Mouse (Mus musculus) intestine, embryonic 16.5 days (tissue): ENCODE measurements around the gene Upk1b. TPM values are rescaled to one million over a fixed set of nuclear protein-coding genes. Genes with fewer than 3 reads are reported as not detected.

ENCODE experiments used
- ATAC-seq: fragments of 200-750 bp; cut with Nextera tagmentation; 2 replicates; pipeline ENCODE4 v1.8.0; 2017; ENCODE audit warnings: moderate TSS enrichment, moderate library complexity
- H3K27ac ChIP-seq: fragments of 300-500 bp; sonication (generic); 2 replicates; pipeline ENCODE4 v1.5.1; 2014; ENCODE audit warnings: mild to moderate bottlenecking, low read length
- H3K27me3 ChIP-seq: fragments of 300-500 bp; sonication (generic); replicated peaks from 2 replicates; pipeline ENCODE4 v1.6.1; 2014; ENCODE audit warnings: low read length, control low read depth, mixed read lengths; ENCODE audit not compliant: control insufficient read depth, insufficient read depth
- H3K36me3 ChIP-seq: fragments of 300-500 bp; sonication (generic); 2 replicates; pipeline ENCODE4 v1.6.1; 2014; ENCODE audit warnings: low read length, control low read depth; ENCODE audit not compliant: control insufficient read depth, insufficient read depth
- H3K4me1 ChIP-seq: fragments of 300-500 bp; sonication (generic); 2 replicates; pipeline ENCODE4 v1.6.1; 2014; ENCODE audit warnings: low read length, control low read depth, mixed read lengths; ENCODE audit not compliant: control insufficient read depth, insufficient read depth
- H3K4me2 ChIP-seq: fragments of 300-500 bp; sonication (generic); 2 replicates; pipeline ENCODE4 v1.6.1; 2014; ENCODE audit warnings: low read depth, low read length, control low read depth
- H3K4me3 ChIP-seq: fragments of 300-500 bp; sonication (generic); 2 replicates; pipeline ENCODE4 v1.5.1; 2014; ENCODE audit warnings: mild to moderate bottlenecking, low read length
- H3K9ac ChIP-seq: fragments of 300-500 bp; sonication (generic); 2 replicates; pipeline ENCODE4 v1.6.1; 2014; ENCODE audit warnings: low read depth, low read length
- H3K9me3 ChIP-seq: fragments of 300-500 bp; sonication (generic); 2 replicates; pipeline ENCODE4 v1.6.1; 2016; ENCODE audit warnings: low read length, control low read depth; ENCODE audit not compliant: control insufficient read depth
- WGBS: fragments of 180-500 bp; shearing (Covaris S2); extraction: QIAGEN DNeasy Blood & Tissue Kit; methylation state at CpG from one replicate; pipeline ENCODE4 v1.1.7; 2014; 5-methylcytosine and 5-hydroxymethylcytosine counted together
- polyA plus RNA-seq: library from polyadenylated mRNA; unstranded; fragments of >200 nt; fragmentation: Nextera tagmentation; extraction: Ambion mirVana; gene quantifications from 2 replicates; pipeline ENCODE4 v1.2.1, GENCODE M21; 2015

Gene Upk1b
- polyA plus RNA-seq, 1 experiment from 2014 or later, result 13.6 TPM

GRCm38 (mm10) chr16:38782524-38783067 is 17.5 kb downstream of the Upk1b start:
- Histone ChIP-seq H3K9me3 (no peaks in the 10 kb centered on the region), H3K9ac (no peak overlapping the region), H3K4me1 (peaks cover 6% of the 10 kb centered on the region; the same call in 1 of the 2 replicates), H3K27ac (no peak overlapping the region), H3K27me3 (no peaks in the 10 kb centered on the region), H3K4me2 (no peak overlapping the region), H3K4me3 (no peak overlapping the region), H3K36me3 (no peaks in the 10 kb centered on the region)
- 45% methylated on average over 2 of the region's 2 CpGs for WGBS
- ATAC-seq, result peak; percentile 31

- no peaks in the 10 kb centered on the region for H3K36me3 ChIP-seq
- no peak for ATAC-seq
- WGBS, result 72% methylated on average over 2 of the region's 2 CpGs
These were observed 18.2 kb downstream of the Upk1b start for GRCm38 (mm10) chr16:38781946-38782345.

DNA sequence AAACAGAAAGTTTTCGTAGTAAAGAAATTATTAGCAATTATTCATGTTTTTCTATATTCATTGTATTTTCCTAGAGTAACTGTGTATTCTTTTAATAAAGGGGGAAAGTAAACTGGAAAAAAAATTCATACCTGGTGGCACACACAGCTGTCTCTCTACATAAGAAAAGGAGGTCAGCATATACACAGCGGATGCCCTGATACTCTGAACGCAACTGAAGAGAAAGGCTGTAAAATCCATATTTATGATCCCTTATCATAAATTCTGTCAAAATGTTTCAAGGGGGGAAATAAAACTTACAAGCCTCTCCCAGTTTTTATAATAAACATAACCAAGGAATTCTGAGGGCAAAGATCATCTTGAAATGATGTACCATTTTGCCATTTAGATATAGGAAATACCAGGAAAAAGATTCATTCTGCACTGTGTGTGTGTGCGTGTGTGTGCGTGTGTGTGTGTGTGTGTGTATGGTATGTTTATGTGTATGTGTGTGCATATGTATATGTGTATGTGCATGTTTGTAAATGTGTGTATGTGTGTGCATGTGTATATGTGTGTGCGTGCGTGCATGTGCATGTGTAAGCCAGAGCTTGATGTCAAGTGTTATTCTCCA is 19.1 kb downstream of the Upk1b start:
- no peak overlapping the region for H3K9ac ChIP-seq
- no peak overlapping the region for H3K27ac ChIP-seq
- 82% methylated on average over 7 of the region's 7 CpGs for WGBS
- H3K27me3 ChIP-seq, result no peaks in the 10 kb centered on the region
- H3K36me3 ChIP-seq, result no peaks in the 10 kb centered on the region
- H3K4me2 ChIP-seq, result no peak overlapping the region
- peak; percentile 77 for ATAC-seq
- no peaks in the 10 kb centered on the region for H3K9me3 ChIP-seq
- peaks cover 6% of the 10 kb centered on the region; the same call in 1 of the 2 replicates for H3K4me1 ChIP-seq
- H3K4me3 ChIP-seq, result no peak overlapping the region

More at GRCm38 (mm10) chr16:38781946-38782345, 18.2 kb downstream of the Upk1b start:
- H3K27ac ChIP-seq, result no peak overlapping the region
- no peak overlapping the region for H3K4me2 ChIP-seq
- H3K9ac ChIP-seq, result no peak overlapping the region
- peaks cover 6% of the 10 kb centered on the region; the same call in 1 of the 2 replicates for H3K4me1 ChIP-seq
- H3K27me3 ChIP-seq, result no peaks in the 10 kb centered on the region
- no peak overlapping the region for H3K4me3 ChIP-seq
- no peaks in the 10 kb centered on the region for H3K9me3 ChIP-seq

- no peak overlapping the region for H3K9ac ChIP-seq
- no peak for ATAC-seq
- no peak overlapping the region for H3K4me3 ChIP-seq
- WGBS, result 52% methylated on average over 6 of the region's 6 CpGs
- peaks cover 18% of the 10 kb centered on the region for H3K4me1 ChIP-seq
- H3K4me2 ChIP-seq, result no peak overlapping the region
- H3K9me3 ChIP-seq, result no peaks in the 10 kb centered on the region
- no peaks in the 10 kb centered on the region for H3K27me3 ChIP-seq
- H3K36me3 ChIP-seq, result no peaks in the 10 kb centered on the region
- H3K27ac ChIP-seq, result no peak overlapping the region
These were observed 23.8 kb downstream of the Upk1b start for GRCm38 (mm10) chr16:38776342-38776741.

GRCm38 (mm10) chr16:38774964-38775746 is 25.0 kb downstream of the Upk1b start:
- WGBS, result 48% methylated on average over 7 of the region's 7 CpGs
- Histone ChIP-seq H3K4me1 (peaks cover 18% of the 10 kb centered on the region), H3K9ac (no peak overlapping the region), H3K4me2 (no peak overlapping the region), H3K36me3 (no peaks in the 10 kb centered on the region), H3K27ac (peak overlapping the region; percentile 47), H3K4me3 (no peak overlapping the region), H3K27me3 (no peaks in the 10 kb centered on the region), H3K9me3 (no peaks in the 10 kb centered on the region)
- peak; percentile 88 for ATAC-seq

- 0 out of 2 replicates have a peak, but pooled peaks cover 4% of the 10 kb centered on the region for H3K36me3 ChIP-seq
- H3K9ac ChIP-seq, result no peak overlapping the region
- peak; percentile 16; the same call in 1 of the 2 replicates for ATAC-seq
- H3K27me3 ChIP-seq, result no peaks in the 10 kb centered on the region
- H3K4me2 ChIP-seq, result peak overlapping the region; percentile 3; the same call in 1 of the 2 replicates
- WGBS, result 27% methylated on average over 12 of the region's 12 CpGs
- H3K4me3 ChIP-seq, result no peak overlapping the region
- H3K4me1 ChIP-seq, result peaks cover 15% of the 10 kb centered on the region
- no peaks in the 10 kb centered on the region for H3K9me3 ChIP-seq
- H3K27ac ChIP-seq, result peak overlapping the region; percentile 15
These were observed 27.1 kb downstream of the Upk1b start for GRCm38 (mm10) chr16:38772906-38773496.

DNA sequence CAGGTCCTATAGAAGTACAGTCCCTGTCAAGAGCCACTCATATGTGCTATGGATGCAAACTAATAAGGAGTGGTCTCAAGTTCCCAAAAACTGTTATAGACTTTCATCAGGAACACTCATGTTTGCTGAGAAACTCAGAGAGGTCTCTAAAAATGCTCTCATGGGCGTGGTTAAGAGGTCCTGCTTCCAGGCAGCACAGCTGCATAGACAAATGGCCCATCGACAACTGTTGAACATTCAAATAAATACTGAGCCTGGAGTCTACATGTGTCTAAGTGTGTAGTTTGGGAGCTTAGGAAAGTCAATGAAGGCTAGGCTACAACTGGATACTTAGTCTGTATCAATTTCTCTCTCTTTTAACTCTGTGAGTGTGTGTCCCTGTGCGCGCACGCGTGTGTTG is 29.0 kb downstream of the Upk1b start:
- 92% methylated on average over 6 of the region's 6 CpGs for WGBS
- Histone ChIP-seq H3K27me3 (no peaks in the 10 kb centered on the region), H3K4me1 (peaks cover 15% of the 10 kb centered on the region), H3K9ac (no peak overlapping the region), H3K36me3 (0 out of 2 replicates have a peak, but pooled peaks cover 4% of the 10 kb centered on the region), H3K4me2 (no peak overlapping the region), H3K27ac (no peak overlapping the region), H3K4me3 (no peak overlapping the region), H3K9me3 (no peaks in the 10 kb centered on the region)
- ATAC-seq, result no peak

DNA sequence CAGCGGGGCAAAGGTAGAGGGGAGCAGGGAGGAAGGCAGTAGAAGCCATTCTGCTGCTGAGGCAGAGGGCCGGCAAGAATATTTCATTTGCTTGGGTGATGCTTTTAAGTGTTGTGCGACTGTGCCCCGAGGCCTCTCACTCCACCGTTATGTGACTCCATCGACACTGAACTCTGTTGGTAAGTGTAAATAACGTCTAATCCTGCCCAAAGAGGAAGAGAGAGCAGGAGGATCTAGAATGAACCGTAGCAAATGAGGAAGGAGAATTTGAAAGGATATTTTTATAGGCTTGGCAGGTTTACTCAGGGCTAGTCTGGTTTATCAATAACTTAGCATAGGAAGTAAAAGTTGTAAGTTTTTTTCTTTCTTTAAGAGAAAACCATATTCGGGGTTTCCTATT is 30.6 kb downstream of the Upk1b start:
- no peak for ATAC-seq
- no peaks in the 10 kb centered on the region for H3K9me3 ChIP-seq
- H3K27ac ChIP-seq, result no peak overlapping the region
- no peak overlapping the region for H3K4me2 ChIP-seq
- no peak overlapping the region for H3K4me3 ChIP-seq
- peaks cover 11% of the 10 kb centered on the region for H3K4me1 ChIP-seq
- H3K36me3 ChIP-seq, result 0 out of 2 replicates have a peak, but pooled peaks cover 4% of the 10 kb centered on the region
- no peaks in the 10 kb centered on the region for H3K27me3 ChIP-seq
- 66% methylated on average over 9 of the region's 9 CpGs for WGBS
- no peak overlapping the region for H3K9ac ChIP-seq

GRCm38 (mm10) chr16:38768386-38768785 is 31.7 kb downstream of the Upk1b start:
- Histone ChIP-seq H3K4me2 (no peak overlapping the region), H3K9ac (no peak overlapping the region), H3K27me3 (no peaks in the 10 kb centered on the region), H3K27ac (no peak overlapping the region), H3K9me3 (no peaks in the 10 kb centered on the region), H3K4me3 (no peak overlapping the region), H3K36me3 (0 out of 2 replicates have a peak, but pooled peaks cover 4% of the 10 kb centered on the region), H3K4me1 (peaks cover 10% of the 10 kb centered on the region)
- no peak for ATAC-seq
- WGBS, result 89% methylated on average over 8 of the region's 8 CpGs
